Mouse (Mus musculus) ES-E14 (cell line): ENCODE results near the gene Gm266.

ENCODE experiments used
- CHD2 ChIP-seq: IDR thresholded peaks from 2 replicates; pipeline ENCODE4 v1.6.1; 2014; ENCODE audit warnings: mild to moderate bottlenecking, low read depth, low read length, inconsistent platforms
- HCFC1 ChIP-seq: IDR thresholded peaks from 2 replicates; pipeline ENCODE4 v1.6.1; 2012; ENCODE audit warnings: low read length, inconsistent platforms, borderline replicate concordance; ENCODE audit not compliant: insufficient read depth
- ZC3H11A ChIP-seq: IDR thresholded peaks from 2 replicates; pipeline ENCODE4 v1.6.1; 2012; ENCODE audit warnings: low read depth, mild to moderate bottlenecking, inconsistent platforms, low read length, borderline replicate concordance
- ZNF384 ChIP-seq: IDR thresholded peaks from 2 replicates; pipeline ENCODE4 v1.6.1; 2012; ENCODE audit warnings: low read depth, low read length, inconsistent platforms

GRCm38 (mm10) chr12:111455860-111456259 is 29.8 kb downstream of the Gm266 start:
- TF ChIP-seq ZC3H11A: no peak
- no peak for TF ChIP-seq CHD2
- no peak for TF ChIP-seq HCFC1
- no peak for TF ChIP-seq ZNF384
